Mouse (Mus musculus): Measurements from ENCODE around the gene Fkbp15. TPM values are rescaled to one million over a fixed set of nuclear protein-coding genes. Genes with fewer than 3 reads are reported as not detected.
A peak's percentile ranks its signal among the peaks of the same experiment; 100 is the strongest.

Fkbp15 gene
- total RNA-seq, 2 experiments from 2014 or later = 11.7 to 13.2 TPM

GRCm38 (mm10) chr4:62372818-62373520, 12.6 kb upstream of the Fkbp15 start:
- DNase-seq = no peak

GRCm38 (mm10) chr4:62372410-62372809, 12.1 kb upstream of the Fkbp15 start:
- no peak for DNase-seq

- no peak for DNase-seq
Observed at GRCm38 (mm10) chr4:62369091-62369490, 8.7 kb upstream of the Fkbp15 start.

GRCm38 (mm10) chr4:62367586-62367985, 7.2 kb upstream of the Fkbp15 start:
- no peak for DNase-seq

DNA sequence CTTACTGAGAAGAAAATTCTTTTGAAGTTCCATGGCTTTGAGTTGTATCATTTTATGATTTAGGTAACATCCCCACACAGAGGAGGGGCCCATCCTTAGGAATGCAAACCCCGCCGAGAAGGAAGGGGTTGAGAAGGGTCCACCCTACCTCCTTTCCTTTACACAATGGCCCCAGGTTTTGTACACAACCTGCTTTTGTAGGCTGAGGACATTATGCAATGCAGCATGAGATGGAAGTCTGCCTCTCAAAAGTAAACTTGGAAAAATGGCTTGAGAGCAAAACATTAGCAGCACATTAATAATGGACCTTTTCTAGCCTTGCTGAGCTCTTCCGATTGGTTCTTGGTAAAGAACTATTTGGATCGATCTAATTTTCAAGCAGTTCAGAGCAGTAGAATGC, 5.9 kb upstream of the Fkbp15 start:
- no peak for DNase-seq

GRCm38 (mm10) chr4:62364299-62364698, 4.0 kb upstream of the Fkbp15 start:
- no peak for DNase-seq

DNA sequence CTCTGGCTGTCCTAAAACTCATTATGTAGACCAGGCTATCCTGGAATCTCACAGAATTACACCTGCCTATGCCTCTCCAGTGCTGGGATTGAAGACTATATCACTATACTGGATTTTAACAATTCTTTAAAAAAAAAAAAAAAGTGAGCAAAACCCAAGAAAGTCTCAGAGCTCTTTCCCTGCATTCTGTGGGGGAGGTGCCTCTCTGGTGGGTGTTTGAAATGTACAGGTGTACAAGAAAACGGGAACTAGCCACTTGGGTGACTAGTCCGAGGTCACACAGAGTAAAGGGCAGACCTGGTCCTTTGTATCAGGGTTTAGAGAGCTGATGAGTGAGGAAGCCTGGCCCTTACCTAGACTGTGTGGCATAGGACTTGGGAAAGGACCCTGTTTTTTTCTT, 2.1 kb upstream of the Fkbp15 start:
- DNase-seq = no peak

- DNase-seq = no peak
Observed at GRCm38 (mm10) chr4:62361997-62362396, 1.6 kb upstream of the Fkbp15 start.

DNA sequence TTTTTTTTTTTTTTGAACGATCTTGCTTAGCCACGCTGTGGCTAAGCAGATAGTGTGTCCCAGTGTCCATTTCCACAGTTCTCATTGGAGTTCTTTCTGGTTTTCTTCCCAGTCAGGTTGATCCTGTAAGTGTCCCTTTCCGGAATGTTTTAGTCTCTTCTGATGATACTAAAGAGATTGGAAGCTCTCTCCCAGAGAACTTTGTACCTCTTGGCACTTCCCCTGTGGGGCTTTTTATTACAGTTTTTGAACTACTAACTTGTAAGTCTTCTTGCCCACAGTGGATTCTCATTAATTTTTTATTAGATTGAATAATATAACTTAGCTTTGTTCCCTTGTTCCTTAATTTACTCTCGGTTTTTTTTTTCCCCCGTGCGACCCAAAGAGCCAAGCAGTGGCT, 1.2 kb upstream of the Fkbp15 start:
- no peak for DNase-seq

- DNase-seq = no peak
Observed at GRCm38 (mm10) chr4:62360805-62361455, 582 bp upstream of the Fkbp15 start.

DNA sequence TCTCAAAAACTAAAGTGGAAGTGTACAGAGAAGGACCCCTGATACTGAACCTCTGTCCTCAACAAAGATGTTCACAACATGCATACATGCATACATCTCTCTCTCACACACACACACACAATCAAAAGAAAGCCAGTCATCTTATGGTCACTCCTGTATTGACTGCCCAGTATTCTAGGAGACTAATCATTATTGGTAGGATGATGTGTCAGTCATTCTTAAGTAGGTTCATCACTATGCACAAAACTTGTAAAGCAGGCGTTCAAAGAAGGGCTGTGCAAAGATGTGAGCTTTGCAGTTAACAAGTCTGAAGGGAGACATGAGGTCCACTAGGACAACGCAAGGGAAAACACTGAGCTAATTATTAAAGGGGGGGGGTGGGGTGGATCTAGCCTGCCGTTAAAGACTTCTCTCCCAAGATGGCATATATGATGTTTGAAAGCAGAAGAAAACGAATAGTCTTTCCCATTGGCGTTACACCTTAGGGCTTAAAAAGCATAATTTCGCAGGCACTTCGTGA, 1.0 kb downstream of the Fkbp15 start:
- DNase-seq = no peak

DNA sequence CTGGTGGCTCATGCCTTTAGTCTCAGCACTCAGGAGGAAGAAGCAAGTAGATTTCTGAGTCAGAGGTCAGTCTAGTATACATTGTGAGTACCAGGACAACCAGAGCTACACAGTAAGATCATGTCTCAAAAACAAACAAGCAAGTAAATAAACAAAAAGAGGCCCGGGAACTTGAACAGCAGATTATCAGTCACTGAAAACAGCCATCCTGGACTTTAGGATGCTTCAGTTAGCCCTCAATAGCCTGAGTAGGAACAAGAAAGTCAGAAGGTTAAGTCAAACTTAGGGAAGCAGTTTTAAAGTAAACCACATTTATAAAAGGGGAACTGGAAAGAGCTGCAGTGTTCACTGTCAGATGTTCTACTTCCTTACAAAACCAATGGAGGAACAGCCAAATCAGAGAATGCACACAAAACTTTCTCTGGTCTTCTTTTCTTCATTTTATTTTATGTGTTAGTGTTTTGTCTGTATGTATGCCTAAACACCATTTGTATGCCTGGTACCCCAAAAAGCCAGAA, 2.7 kb downstream of the Fkbp15 start:
- no peak for DNase-seq

DNA sequence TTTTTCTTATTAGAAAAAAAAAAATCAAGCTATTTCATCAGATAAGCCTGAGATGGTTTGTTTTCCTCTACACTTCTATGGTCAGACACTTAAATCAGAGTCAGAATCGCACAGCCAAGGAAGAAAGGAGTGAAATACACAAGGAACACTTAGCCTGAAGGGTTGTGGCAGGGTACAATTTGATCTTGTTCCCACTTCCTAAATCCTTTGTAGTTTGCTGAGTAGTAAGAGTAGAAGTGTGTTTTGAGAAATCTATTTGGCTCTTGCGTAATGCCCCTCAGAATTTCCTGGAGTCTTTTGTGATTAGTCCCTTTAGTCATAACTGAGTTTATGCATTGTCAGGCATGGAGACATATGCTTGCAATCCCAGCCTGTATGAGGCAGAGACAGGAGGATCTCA, 11.0 kb downstream of the Fkbp15 start:
- no peak for DNase-seq

- peak; percentile 18 for DNase-seq
Observed at GRCm38 (mm10) chr4:62348329-62348705, 12.0 kb downstream of the Fkbp15 start.

DNA sequence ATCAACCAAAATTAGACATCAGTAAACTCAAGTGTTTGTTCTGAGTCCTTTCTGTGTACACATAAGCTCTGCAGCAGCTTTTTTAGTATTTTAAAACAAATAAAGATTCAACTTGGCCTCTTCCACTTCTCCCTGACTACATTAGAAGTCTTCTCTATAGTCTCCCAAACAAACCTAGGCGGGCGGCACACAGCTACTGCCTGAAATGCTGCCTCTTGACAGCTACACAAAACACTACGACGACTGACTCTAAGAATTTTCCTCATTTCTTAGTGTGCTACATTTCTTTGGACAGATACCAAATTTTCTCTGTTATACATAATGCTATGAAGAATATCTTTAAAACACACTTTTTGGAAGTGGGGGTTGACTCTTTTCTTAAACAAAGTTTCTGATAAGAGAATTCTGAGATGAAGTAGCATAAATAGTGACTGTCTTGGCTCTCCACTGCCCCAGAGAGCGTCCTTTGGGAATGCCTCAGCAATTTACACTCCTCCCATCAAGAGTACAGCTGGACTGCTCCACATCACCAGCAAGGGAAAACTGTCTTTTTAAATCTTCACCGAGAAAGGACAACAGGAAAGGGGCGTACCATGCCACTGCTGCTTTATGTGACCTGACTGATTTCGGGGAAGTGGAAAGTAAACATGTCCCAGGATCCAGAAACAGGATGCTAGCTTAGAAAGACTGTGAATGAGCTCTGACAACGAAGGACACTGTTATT, 12.6 kb downstream of the Fkbp15 start:
- DNase-seq = no peak

- DNase-seq = no peak
Observed at GRCm38 (mm10) chr4:62345827-62346226, 14.5 kb downstream of the Fkbp15 start.

- DNase-seq = no peak
Observed at GRCm38 (mm10) chr4:62344000-62344399, 16.3 kb downstream of the Fkbp15 start.

DNA sequence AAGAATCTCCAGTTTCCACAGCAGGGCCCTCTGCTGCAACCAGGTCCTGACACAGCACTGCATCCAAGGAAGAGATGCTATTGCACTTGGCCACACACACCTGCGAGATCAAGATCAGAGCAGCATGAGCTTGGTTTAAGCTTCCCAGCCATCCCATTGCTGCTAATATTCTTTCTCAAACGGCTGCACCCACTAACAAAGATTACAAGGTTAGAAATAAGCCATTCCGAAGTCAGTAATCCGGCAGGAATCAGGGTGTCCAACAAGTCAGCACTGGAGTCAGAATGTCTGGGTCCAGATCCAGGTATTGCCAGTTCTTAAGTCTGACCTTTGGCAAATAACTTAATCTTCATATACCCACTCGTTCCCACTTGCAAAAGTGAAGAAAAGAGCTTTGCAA, 21.8 kb downstream of the Fkbp15 start:
- DNase-seq = no peak

DNA sequence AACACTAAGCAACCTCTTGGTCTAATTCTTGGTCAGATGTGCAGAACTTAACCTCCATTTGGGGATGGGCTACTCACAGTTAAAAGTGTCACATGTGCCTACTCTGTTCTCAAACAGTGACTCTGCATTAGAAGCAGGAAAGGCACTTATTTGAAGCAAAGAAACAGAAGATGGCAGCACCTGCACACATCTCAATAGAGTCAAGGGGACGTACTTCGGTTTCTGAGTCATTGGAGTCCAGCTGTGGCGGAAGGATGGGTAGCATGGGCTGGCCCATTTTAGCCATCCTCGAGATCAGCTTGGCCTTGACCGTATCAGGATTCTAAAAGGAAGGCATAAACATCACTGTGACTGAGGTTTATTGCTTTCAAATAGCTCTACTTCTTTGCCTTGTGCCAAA, 28.4 kb downstream of the Fkbp15 start:
- no peak for DNase-seq

GRCm38 (mm10) chr4:62328941-62329660, 31.2 kb downstream of the Fkbp15 start:
- no peak for DNase-seq

DNA sequence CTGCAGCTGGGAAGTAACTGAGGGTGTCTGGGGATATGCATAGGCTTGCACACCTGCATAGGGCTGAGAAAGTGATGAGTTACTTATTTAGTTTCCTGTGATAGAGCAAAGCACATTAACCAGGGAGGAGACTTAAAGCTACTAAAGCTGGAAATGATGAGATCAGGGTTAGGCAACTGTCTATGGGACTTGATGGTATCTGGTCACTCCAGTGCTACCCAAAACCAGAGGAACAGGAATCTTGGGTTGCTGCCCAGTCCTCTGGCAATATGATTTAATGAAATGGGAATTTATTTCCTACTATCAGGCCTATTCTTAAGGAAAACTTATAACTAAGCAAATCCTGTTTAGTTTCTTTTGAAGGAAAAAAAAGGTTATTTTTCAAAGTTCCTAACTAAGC, 34.2 kb downstream of the Fkbp15 start:
- DNase-seq = no peak

- DNase-seq = no peak
Observed at GRCm38 (mm10) chr4:62322684-62323083, 37.7 kb downstream of the Fkbp15 start.
